Mouse (Mus musculus) adrenal gland, adult 2 months (tissue): Measurements from ENCODE around the gene Cep97. TPM values are rescaled to one million over a fixed set of nuclear protein-coding genes. Genes with fewer than 3 reads are reported as not detected.
"Not testable (repeated sequence)": the region's sequence is repeated elsewhere in the genome, so short reads cannot be mapped to it uniquely, and the experiment has no call there.

Experiments used
- DNase-seq: peaks from one replicate; pipeline ENCODE4 v3.0.0; 2021
- polyA plus RNA-seq: library from polyadenylated mRNA; depleted of rRNA; stranded (reverse); fragments of >200 nt; gene quantifications from 2 replicates; pipeline ENCODE4 v1.2.3, GENCODE M21; 2012
- total RNA-seq, 2 experiments: library from RNA; stranded (reverse); gene quantifications; 2 replicates each; pipeline ENCODE4 v1.2.3; 2021

Gene Cep97
- total and polyA plus RNA-seq, 3 experiments, result 0.34 to 9.3 (median 6.1) TPM

DNA sequence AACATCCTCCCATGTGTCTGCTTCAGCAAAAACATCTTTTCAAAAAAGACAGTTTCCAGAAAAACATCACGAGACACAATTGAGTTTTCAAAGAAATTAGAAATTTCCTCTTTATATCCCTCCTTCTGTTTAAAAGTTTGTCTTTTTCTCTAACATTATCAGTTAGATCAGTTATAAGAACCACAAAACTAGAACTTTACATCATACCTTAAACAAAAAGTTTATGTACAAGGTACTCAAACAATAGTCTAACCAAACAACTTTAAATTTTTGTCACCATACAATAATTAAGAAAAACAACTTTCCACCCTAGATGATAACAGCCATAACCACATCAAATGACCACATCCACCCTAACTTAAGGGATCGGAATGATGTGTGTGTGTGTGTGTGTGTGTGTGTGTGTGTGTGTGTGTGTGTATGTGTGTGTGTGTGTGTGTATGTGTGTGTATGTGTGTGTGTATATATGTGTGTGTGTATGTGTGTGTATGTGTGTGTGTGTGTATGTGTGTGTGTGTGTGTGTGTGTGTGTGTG lies 13.3 kb upstream of the Cep97 start:
- not testable (repeated sequence) for DNase-seq

DNA sequence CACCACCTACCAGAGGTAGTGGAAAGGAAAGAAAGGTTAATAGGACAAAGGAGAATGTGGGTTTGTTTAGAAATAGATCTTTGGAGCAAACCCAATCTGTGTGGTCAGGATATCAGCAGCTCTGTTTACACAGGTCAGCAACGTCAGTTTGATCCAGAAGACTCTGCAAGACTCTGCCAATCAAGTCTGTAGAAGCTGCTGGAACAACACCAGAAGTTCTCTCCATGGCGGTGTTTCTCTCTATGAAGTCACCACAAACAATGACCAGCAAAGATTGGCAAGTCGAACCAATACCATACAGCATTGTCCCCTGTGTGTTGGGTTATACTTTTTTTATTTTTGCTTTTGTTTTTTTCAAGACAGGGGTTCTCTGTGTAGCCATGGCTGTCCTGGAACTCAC lies 12.6 kb upstream of the Cep97 start:
- DNase-seq, result no peak

DNA sequence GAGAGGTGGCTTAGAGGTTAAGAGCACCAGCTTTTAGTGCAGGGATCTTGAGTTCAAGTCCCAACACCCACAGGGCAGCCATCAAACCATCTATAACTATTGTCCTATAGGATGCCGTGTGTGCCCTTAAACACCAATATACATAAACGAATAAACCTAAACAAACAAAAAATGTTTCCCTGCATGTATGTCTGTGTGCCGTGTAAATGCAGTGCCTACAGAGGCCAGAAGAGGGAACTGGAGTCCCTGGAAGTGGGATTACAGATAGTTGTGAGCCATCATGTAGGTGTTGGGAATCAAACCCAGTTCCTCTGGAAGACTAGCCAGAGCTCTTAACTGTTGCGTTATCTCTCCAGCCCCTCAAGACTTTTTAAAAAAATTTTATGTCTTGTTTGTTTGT lies 6.1 kb upstream of the Cep97 start:
- DNase-seq, result no peak

DNA sequence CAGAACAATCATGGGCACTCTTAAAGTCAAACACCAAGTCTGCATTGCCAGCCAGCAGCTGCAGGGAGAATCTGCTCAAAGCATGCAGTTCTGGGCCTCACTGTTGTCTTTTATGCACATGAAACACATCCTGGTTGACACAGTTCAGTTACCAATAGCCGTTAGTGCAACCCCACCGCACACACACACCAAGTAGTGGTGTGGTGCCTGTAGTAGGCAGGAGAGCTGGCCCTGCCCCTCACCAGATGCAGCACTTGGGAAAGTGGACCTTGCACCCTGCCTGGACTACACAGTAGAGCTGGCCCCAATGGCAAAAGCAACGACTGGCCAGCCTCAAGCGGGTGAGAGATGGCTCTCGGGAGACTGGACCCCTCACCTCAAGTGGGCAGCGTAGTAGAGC lies 5.0 kb upstream of the Cep97 start:
- DNase-seq, result no peak

DNA sequence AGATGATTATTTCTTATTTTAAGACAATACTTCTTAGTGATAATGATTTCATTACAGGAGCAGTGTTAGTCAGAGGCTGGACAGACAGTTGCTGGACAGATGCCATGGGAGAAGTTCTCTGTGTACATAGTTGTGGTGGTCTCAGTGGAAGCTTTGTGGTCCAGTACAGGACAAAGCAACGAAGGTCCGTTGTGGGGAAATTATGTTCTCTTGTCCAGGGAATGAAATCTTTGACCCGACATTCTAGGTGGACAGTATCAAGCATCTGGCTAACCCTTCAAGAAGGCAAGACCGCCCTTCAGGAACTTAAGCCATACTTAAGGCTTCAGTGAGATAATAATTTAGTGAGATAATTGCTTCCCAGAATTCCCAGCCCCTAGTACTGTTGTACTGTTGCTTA lies 4.1 kb upstream of the Cep97 start:
- no peak for DNase-seq

DNA sequence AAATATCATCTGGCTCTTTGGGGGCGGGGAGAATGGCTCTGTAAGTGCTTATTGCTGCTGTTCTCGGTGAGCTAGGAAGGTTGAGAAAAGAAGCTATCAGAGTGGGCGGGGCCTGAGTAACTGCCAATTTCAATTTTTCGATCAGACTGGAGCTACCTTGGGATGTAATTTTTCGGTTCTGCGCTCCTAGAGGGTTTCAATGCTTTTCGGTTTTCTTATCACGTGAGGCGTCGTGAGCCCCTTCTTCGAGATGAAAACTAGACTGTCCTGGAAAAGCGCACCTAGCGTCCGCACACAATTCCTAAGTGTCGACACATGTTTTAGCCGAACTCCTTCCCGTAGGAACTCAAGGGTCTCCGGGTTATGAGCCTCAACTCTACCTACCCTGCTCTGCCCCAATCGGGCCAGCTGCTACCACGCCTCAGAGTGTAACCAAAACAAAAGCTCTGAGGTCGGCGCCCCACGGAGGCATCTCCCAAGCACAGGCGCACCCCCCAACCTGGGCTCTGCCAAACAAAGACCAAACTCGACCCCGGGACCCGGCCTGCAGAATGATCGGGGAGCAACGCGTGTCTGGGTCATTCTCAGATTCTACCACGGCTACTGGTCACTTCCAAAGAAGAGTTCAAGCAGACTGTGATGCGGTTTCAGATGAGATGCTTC lies 843 bp downstream of the Cep97 start:
- no peak for DNase-seq

DNA sequence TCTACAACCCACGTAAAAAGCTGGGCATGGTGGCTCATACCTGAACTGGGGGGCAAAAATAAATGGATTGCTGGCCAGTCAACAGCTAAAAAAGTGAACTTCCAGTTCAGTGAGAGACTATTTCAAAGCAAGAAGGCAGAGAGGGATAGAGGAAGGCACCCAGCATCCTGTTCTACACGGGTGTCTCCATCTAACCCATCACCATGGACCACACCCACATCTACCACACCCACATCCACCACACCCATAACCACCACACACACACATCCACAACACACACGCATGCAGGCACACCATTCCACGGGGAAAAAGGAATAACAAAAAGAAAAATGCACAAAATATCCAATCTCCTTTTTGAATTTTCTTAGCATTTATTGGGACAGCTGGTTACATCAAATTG lies 10.6 kb downstream of the Cep97 start:
- no peak for DNase-seq

DNA sequence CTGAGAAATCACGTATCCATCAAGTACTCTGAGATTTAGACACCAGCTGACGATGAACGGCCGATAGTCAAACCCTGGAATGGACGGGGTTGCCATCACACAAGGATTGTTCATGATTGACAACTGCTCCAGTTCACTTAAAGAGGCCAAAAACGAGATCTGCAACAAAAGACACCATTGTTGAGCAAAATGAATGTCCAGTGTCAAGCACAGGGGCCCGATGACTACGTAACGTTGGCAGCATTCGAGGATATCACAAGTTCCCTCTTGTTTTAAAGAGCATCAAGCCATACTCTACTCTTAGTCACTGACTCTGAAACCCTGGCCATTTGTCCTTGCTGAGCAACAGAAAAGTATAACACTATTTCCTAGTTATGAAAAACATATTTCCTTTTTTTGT lies 12.6 kb downstream of the Cep97 start:
- DNase-seq, result no peak

DNA sequence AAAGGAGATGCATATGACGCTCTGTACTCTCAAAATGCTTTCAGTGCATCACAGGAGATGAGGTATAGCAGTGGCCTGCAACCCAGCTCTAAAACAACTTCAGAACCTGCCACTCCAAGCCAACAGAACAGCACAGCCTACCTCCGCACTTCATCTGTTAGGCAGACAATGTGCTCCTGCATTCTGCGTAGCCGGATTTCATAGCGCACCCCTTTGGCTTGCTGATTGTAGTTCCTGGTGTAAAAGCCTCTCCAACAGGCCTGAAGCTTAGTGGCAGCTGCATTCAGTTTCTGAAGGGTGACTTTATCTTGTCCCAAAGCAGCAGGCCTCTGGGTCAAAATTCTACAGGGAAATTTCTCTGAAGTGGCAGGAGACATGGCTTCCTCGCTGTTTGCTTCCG lies 19.9 kb downstream of the Cep97 start:
- no peak for DNase-seq

DNA sequence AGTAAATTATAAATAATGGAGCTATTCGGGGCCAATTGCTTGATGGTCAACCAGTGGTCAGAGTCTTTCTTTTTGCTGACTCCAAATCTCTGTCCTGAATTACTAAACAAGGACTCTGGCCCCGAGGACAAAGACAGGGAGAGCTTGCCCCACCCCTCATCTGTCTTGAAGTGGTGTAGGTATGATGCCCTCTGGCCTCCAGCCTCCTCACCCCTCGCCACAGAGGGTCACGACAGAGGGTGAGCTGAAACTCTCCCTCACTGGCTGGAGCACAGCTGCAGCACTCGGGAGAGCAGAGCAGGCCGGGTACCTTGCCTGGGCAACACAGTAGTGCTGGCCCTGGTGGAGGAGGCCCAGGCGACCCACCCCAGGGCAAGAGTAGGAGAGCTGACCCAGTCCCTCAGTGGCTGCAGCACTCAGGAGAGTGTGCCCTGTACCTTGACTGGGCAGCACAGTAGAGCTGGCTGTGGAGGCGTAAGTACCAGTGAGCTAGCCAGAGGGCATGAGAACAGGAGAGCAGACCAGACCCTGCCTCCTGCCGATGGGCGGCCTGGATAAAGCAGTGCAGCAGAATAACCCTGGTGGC lies 24.4 kb downstream of the Cep97 start:
- DNase-seq, result no peak

DNA sequence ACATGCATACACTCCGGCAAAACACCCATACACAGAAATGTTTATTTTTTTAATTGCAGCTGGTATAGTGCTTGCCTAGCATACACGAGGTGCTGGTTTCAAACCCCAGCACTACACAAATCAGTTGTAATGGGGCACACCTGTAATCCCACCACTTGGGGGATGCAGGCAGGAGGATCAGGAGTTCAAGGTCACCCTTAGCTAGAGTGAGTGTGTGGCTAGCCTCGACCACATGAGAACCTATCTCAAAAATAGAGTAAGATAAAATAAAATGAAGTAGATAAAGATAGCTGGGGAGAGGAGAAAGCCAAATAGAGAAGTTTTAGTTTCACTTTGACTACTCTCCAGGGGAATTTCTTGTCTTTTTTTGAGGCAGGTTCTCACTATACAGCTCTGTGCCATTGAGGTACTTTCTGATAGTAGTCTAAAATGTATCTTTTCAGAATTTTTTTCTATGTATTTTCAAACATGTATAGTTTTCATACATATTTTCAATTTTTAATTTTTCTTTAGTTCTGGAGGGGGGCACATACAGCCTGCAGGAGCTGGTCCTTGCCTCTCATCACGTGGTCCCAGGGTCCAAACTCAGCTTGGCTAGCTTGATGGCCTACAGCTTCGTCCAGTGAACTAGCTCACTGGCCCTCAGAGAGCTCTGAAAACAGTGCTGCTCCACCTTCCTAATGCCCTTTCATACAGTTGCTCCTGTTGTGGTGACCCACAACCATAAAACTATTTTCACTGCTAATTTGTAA lies 27.6 kb downstream of the Cep97 start:
- DNase-seq, result no peak

DNA sequence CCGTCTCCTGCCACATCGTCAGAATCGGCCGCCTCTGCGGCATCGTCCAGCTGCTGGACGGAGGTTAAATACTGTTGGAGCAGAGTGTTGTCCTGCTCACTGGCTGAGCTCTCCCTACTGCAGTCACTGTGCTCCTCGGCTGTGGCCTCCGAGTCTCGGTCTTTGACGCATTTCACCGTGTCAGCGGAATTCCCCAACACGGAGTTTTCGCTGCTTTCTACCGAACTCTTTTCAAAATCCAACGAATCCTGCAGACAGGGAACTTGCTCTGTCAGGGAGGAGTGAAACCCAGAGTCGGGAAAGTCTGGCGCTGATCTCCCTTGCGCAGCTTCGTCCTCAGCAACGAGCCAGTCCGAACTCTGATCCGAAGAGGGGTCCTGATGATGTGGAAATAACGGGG lies 29.3 kb downstream of the Cep97 start:
- no peak for DNase-seq

DNA sequence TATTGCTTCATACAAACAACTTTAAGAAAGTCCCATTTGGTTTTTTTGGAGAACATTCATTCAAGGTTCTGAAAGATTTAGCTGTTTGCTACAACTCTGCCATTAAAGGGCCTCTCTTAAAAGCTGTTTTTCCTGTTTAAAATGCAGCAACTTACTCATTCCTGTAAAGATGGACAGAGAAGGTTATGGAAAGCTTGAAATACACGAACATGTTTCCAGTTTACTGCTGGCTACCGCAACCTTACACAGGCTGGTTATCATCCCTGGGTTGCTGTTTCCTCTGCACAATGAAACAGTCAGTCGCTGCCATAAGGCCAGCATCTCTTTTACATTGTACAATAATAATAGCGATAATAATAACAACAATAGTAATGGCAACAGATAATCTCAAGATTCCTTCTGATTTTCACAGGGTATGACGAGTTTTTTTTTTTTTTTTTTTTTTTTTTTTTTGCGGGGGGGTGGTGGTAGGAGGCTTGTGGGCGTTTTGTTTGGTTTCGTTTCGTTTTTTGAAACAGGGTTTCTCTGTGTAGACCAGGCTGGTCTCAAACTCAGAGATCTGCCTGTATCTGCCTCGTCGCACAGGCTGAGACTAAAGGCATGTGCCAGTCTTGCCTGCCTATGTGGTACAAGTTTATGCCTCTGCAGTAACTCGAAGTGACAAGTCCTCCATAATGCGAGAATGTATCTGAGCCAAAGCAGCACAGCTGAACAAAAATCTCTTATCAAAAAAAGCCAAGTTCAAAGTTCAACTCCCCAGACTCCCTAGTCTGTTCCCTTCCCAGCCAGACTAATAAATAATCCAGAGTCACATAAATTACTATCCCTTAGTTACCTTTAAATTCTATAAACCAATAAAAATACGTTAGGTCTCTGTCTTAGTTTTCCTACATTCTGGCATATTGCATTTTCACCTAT lies 32.6 kb downstream of the Cep97 start:
- DNase-seq, result no peak

DNA sequence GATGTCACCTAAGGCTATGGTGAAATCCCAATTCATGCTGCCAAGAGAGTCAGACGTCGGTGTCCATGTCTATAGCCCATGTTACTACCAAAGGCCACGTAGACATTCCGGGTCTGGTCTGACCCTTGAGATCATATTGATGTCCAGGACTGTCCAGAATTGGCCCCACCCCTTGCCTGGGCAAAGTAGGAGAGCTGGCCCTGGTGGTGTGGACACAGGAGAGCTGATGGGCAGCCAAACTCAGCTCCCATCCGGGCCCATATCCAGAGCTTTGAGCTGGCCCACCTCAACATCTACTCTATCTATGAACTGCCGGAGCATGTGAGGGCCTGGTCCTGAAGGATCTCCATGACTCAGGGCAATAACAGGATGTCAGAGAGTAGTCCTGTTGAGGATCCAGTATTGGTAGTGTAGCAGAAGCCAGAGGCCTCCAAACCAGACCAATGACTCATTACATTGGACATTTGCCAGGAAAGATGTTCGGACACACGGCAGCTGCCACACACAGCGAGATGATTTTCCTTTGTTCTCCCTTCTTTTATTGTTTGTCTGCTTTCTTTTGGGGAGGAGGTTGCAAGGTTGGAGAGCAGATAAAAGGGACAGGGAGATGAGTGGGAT lies 36.2 kb downstream of the Cep97 start:
- peak; percentile 57 for DNase-seq

DNA sequence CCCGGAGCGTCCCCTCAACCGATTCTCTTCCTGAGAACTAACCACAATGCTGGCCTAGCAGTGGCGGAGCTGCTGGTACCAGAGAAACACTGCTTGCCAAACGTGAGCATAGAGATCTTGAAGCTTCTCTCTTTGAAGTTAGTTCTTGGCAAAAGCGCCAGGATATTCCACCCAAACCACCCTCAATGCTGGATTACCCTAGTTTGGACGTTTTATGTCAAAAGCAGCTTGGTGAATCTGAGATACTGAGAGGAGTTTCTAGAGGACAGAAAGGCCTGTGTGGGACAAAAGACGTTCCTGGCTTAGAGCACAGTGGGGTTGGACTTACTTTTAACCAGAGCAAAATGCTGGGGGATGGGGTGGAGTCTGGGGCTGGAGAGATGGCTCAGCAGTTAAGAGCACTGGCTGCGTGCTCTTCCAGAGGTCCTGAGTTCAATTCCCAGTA lies 39.0 kb downstream of the Cep97 start:
- no peak for DNase-seq

DNA sequence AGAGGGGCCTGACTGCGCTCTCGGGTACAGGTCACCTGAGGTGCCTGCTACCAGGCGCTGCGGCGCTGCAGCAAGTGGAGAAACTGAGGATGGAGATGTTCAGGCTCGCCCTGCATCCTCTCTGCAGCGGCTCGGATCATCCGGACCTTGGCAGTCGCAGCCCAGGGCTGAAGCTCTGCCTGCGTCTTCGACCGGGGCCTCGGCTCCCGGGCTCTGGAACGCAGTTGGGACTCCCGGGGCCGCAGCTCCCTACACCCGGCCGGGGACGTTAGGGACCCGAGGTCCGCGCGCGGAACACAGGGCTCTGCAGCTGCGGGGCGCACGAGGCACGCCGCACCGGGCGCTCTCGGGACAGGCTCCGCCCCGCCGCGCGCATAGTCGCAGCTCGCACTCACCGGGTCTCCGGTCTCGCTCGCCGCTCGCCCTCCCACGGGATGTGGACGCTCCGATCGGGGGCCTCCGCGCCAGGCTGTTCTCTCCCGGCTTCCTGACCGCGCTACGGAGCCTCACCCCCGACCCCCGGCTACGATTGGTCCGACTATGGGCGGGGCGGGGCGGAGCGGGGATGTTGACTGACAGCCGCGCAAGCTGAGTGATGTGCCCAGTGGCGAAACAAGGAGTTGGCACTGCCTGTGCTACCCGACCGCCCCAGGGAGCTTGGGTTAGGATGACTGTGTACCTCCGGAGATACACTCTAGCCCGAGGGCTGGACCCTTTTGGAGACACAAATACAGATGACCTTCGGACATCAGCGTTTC lies 39.6 kb downstream of the Cep97 start, which contains the start of gene Nxpe3:
Gene Nxpe3 (minus strand): TSS at position 393 of the 758 bp plus-strand sequence.
- peak; percentile 92 for DNase-seq

DNA sequence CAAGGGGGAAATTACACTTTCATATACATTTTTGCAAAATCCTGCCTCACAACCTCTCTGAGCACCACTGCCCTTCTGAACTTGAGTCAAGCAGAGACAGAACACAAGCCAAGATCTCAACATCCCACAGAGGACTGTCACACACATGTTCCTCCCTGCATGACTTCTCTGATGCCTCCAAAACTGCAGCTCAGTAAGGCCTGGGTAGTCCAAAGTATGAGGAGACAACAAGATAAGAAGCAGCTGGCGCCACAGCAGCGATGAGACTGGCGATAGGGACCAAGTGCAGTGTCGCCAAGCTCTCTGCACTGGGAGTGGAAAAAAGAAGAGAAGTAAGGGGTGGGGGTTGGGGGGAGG lies 40.1 kb downstream of the Cep97 start:
- no peak for DNase-seq

DNA sequence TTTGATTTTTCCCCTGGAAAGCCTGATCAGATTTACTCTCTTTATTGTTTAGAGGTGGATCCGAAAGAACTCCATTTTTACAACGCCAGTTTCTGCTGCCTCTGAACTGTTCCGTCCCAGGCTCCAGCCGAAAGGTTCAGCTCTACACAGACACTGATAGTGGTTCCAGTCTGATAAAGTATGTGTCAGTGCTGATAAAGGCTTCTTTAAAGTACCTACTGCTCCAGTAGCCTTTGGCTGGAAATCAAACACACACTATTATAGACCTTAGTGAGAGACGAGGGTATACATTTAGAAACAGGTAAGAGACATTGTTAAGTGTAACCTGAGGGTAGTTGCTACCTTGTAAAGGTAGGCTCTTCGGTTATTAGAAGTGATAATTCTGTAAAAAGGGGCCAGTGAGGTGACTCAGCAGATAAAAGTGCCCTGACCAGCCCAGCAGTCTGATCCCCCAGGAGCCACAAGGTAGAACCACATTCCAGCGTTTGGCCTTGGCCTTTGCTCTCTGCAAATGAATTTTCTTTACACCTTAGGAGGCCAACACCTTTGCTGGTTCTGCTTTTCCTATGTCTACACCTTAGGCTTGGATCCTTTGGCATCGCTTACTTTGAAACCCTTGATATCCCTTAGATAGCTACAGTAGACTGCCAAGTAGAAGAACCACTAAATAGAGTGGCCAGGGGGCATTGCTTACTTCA lies 41.1 kb downstream of the Cep97 start:
- no peak for DNase-seq

DNA sequence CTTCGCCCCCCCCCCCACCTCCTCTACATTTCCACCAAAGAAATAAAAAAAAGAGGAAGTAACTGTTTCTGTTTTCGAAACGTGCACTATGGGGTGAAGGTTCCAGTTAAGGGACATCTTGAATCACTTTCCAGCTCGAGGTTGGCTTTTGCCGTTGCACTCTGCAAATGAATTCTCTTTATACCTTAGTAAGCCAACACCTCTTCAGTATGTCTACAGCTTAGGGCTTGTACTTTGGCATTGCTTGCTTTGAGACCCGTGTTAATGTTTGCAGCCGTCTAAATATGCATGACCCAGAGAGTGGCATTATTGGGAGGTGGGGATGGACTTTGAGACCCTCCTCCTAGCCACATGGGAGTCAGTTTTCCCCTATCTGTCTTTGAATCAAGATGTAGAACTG lies 42.2 kb downstream of the Cep97 start:
- DNase-seq, result no peak

DNA sequence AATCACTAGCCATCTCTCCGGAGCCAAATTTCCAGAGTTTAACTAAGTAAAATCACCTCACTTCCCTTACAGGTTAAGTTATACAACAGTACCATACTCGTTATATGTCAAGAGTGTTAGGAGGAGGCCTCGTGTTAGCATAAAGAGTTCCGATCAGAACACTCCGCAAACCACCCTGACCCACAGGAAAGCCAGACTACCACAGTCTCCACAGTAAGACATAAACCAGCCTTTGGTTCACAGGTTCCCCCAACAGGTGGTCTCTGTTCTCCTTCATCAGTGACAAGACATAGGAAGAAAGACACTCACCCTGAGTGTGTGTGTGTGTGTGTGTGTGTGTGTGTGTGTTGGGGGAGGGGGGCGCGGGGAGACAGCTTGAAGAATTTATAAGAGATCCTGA lies 43.3 kb downstream of the Cep97 start:
- DNase-seq, result no peak
